Mouse (Mus musculus): ENCODE results near the gene Tmem170.

DNA sequence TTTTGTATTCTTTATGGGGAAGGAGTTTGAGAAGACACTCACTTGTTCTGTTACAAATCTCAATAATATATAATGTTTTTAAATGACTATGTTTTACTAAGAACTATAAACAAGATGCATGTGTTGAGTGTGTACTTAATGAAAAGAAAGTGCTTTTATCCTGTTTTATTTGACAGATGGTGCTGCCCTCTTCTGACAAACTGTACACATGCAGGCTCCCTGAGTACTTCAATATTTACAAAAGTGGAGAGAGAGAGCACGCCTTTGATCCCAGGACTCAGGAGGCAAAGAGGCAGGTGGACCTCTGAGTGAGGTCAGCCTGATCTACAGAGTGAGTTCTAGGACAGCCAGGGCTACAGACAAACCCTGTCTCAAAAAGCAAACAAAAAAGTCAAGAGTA, 41.0 kb downstream of the Tmem170 start:
- TF ChIP-seq CTCF (IDR thresholded peaks at IDR 0.05) = peak; percentile 75
- TF ChIP-seq EP300 (IDR thresholded peaks at IDR 0.05) = no peak
